Mouse (Mus musculus) G1E (cell line): ENCODE measurements around the gene Bpifa6.

ENCODE experiments used
- CTCF ChIP-seq: IDR thresholded peaks from 2 replicates; pipeline ENCODE4 v1.5.1; 2012; ENCODE audit warnings: low read depth, low read length, inconsistent platforms, mixed read lengths
- GATA1 ChIP-seq: IDR thresholded peaks from 2 replicates; pipeline ENCODE4 v1.6.1; 2012; ENCODE audit warnings: borderline replicate concordance, low read length, inconsistent platforms, mixed read lengths
- POLR2AphosphoS5 ChIP-seq: IDR thresholded peaks from 2 replicates; pipeline ENCODE4 v1.6.1; 2012; ENCODE audit warnings: low read depth, low read length, inconsistent platforms; ENCODE audit not compliant: insufficient replicate concordance

DNA sequence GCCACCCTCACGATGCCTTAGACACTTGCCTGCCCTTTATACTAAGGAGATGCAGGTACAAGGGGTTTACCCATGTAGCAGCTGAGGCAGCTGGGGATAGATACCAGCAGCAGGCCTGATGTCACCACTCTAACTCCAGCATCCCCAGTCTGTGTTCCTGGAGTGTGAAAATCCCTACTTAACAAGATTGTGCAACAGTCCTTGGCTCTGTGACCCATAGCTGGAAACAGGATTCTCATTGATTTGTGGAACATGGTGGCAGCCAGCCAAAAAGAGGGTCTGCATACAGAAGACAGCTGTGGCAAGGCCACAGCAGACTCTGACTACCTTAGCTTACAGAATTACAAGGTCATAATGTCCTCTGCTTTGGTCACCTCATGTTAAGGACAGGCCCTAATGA lies 30.3 kb downstream of the Bpifa6 start:
- no peak for TF ChIP-seq CTCF
- TF ChIP-seq GATA1, result no peak
- TF ChIP-seq POLR2AphosphoS5, result no peak
